Comparison of ENCODE assay signal across 23 mouse cellular contexts in the genomic region with DNA sequence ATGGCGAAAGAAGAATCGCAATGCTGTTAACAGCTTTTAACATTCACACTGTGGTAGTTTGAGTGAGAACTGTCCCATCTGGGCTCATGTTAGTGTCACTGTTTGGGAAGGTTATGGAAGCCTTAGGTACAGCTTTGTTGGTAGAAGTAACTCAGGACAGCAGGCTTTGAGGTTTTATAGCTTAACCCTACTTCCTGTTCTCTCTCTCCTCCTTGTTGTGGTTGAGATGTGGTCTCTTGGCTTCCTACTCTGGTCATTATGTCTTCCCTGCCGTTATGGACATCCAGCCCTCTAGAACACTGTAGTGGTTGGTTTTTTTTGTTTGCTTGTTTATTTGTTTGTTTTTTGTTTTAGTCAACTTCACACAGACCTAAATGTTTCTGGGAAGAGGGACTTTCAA. TPM values are rescaled to one million over a fixed set of nuclear protein-coding genes. Genes with fewer than 3 reads are reported as not detected.
A peak's percentile ranks its signal among the peaks of the same experiment; 100 is the strongest.
DNase-seq lines count a peak whose midpoint lies in the region; ATAC-seq and TF ChIP-seq lines count a peak whose summit lies in the region.
"Had no signal": no experiment of that assay in that cellular context is flagged by ENCODE, and none has a peak within 500 bp of the region (broad histone marks: within the 10 kb centered on the region; RNA-seq: fewer than 3 reads in every experiment).

No protein-coding gene starts in this region.

- no peak overlapping the region for H3K27ac ChIP-seq in cerebellum, adult 2 months (ENCODE audit: insufficient read depth, low read length)
- H3K27ac ChIP-seq: embryonic facial prominence, embryonic 10.5 days; hindbrain, embryonic 15.5 days; kidney, postnatal 0 days; limb, embryonic 12.5 days; liver, embryonic 13.5 days; midbrain, embryonic 12.5 days; neural tube, embryonic 15.5 days had no signal

- H3K9me3 ChIP-seq in megakaryocyte, embryonic 14.5 days: peaks cover 11% of the 10 kb centered on the region; the same call in 1 of the 2 replicates
- H3K9me3 ChIP-seq: embryonic facial prominence, embryonic 10.5 days; hindbrain, embryonic 15.5 days; limb, embryonic 12.5 days; liver, embryonic 13.5 days; midbrain, embryonic 12.5 days; neural tube, embryonic 15.5 days had no signal

- peaks cover 74% of the 10 kb centered on the region for H3K4me1 ChIP-seq in megakaryocyte, embryonic 14.5 days
- H3K4me1 ChIP-seq in cerebellum, adult 2 months (ENCODE audit: control insufficient read depth, insufficient read depth, low read length): no peaks in the 10 kb centered on the region
- H3K4me1 ChIP-seq: hindbrain, embryonic 15.5 days; neural tube, embryonic 15.5 days had no signal

- peaks cover 11% of the 10 kb centered on the region for H3K36me3 ChIP-seq in megakaryocyte, embryonic 14.5 days (replicated peaks; ENCODE audit: low read length)
- H3K36me3 ChIP-seq in splenic B cell, adult 2 months (ENCODE audit: control insufficient read depth, insufficient read depth, low read length, poor library complexity, severe bottlenecking): no peaks in the 10 kb centered on the region
- H3K36me3 ChIP-seq: embryonic facial prominence, embryonic 10.5 days; hindbrain, embryonic 15.5 days; limb, embryonic 12.5 days; liver, embryonic 13.5 days; midbrain, embryonic 12.5 days; neural tube, embryonic 15.5 days had no signal

- peak; percentile 67 for ATAC-seq in CD4-positive, CD25-positive, alpha-beta regulatory T cell, adult 4 months
- ATAC-seq: intestine, postnatal 0 days had no signal

- DNase-seq in T-cell, adult 2 months (ENCODE audit: low spot score): peak; percentile 20
- peak; percentile 33 for DNase-seq in splenic B cell, adult 2 months (ENCODE audit: low read depth, low spot score)
- no peak for DNase-seq in cerebellum, adult 2 months
- DNase-seq in cerebellum, adult 18-20 months: no peak
- DNase-seq in left cerebral cortex, postnatal 4 days: no peak
- DNase-seq: adrenal gland, postnatal 10 days; cerebellum, adult 11 months; cerebellum, postnatal 36 days; heart, postnatal 36 days; liver, embryonic 13.5 days; lung, embryonic 14.5 days; lung, postnatal 4 days; right cerebral cortex, postnatal 4 days; thymus, postnatal 36 days had no signal

- no peaks in the 10 kb centered on the region for H3K27me3 ChIP-seq in megakaryocyte, embryonic 14.5 days (replicated peaks)
- H3K27me3 ChIP-seq in splenic B cell, adult 2 months (ENCODE audit: control insufficient read depth, insufficient read depth, low read length, poor library complexity, severe bottlenecking): no peaks in the 10 kb centered on the region
- no peaks in the 10 kb centered on the region for H3K27me3 ChIP-seq in cerebellum, adult 2 months (ENCODE audit: control insufficient read depth, insufficient read depth, low read length)
- H3K27me3 ChIP-seq: hindbrain, embryonic 15.5 days; liver, embryonic 13.5 days; midbrain, embryonic 12.5 days; neural tube, embryonic 15.5 days had no signal

- WGBS in cerebellum, adult 2 months: 94% methylated on average over 3 of the region's 3 CpGs

- no peak for TF ChIP-seq CTCF in cerebellum, adult 2 months (IDR thresholded peaks at IDR 0.05; ENCODE audit: borderline replicate concordance, insufficient read depth, low read depth, low read length)

- peak overlapping the region; percentile 7 for H3K4me3 ChIP-seq in megakaryocyte, embryonic 14.5 days (replicated peaks)
- H3K4me3 ChIP-seq in cerebellum, adult 2 months (replicated peaks; ENCODE audit: insufficient read depth, low read depth, low read length): no peak overlapping the region
- H3K4me3 ChIP-seq: embryonic facial prominence, embryonic 10.5 days; hindbrain, embryonic 15.5 days; limb, embryonic 12.5 days; liver, embryonic 13.5 days; midbrain, embryonic 12.5 days; neural tube, embryonic 15.5 days had no signal

- no peak for TF ChIP-seq POLR2A in cerebellum, adult 2 months (IDR thresholded peaks at IDR 0.05; ENCODE audit: borderline replicate concordance, insufficient read depth, low read length)

- intact Hi-C loops in left cerebral cortex, postnatal 4 days (cut with DNase I): no loop called here

RNA-seq across cellular contexts. Expression of gene Dars, which starts 18.8 kb away (rescaled TPM):
- 100 to 1,000 TPM; 150 to 165 TPM for polyA plus RNA-seq in CD4-positive, CD25-positive, alpha-beta regulatory T cell, adult 4 months (2017; shearing (Covaris generic))
- polyA plus RNA-seq in megakaryocyte, embryonic 14.5 days (2012; ENCODE audit: insufficient read depth, low replicate concordance): 31.3 and 132 TPM in 2 replicates
- polyA plus RNA-seq in cerebellum, adult 2 months (2012; rRNA removed): 44.8 and 45.4 TPM in 2 replicates
- total RNA-seq in left cerebral cortex, postnatal 4 days (2021): 10 to 100 TPM; 72.5 to 73.8 TPM

Comparison
In these comparisons a context has a peak if more than half of its experiments do, and no peak if none do; other contexts are left out.
1. DNase-seq: peak in T-cell, adult 2 months (single experiment) and splenic B cell, adult 2 months (single experiment); none in cerebellum, adult 2 months (0 of 2), cerebellum, adult 18-20 months (0 of 2) and left cerebral cortex, postnatal 4 days (single experiment).